Mouse (Mus musculus) stomach, postnatal 0 days (tissue): ENCODE measurements around the gene Farsb. TPM values are rescaled to one million over a fixed set of nuclear protein-coding genes. Genes with fewer than 3 reads are reported as not detected.

Source experiments
- ATAC-seq: fragments of 200-750 bp; cut with Nextera tagmentation; 2 replicates; pipeline ENCODE4 v1.8.0; 2017; ENCODE audit not compliant: low FRiP score, low TSS enrichment
- DNase-seq: peaks from one replicate; pipeline ENCODE4 v3.0.0-alpha.2; 2016; ENCODE audit warnings: low spot score
- H3K27ac ChIP-seq: fragments of 300-500 bp; sonication (generic); replicated peaks from 2 replicates; pipeline ENCODE4 v1.5.1; 2014; ENCODE audit warnings: mild to moderate bottlenecking, control low read depth
- H3K27me3 ChIP-seq: fragments of 300-500 bp; sonication (generic); 2 replicates; pipeline ENCODE4 v1.6.1; 2014; ENCODE audit warnings: low read length; ENCODE audit not compliant: control insufficient read depth, insufficient read depth
- H3K36me3 ChIP-seq: fragments of 300-500 bp; sonication (generic); 2 replicates; pipeline ENCODE4 v1.6.1; 2014; ENCODE audit warnings: low read length, mixed read lengths; ENCODE audit not compliant: control insufficient read depth, insufficient read depth
- H3K4me1 ChIP-seq: fragments of 300-500 bp; sonication (generic); replicated peaks from 2 replicates; pipeline ENCODE4 v1.6.1; 2014; ENCODE audit warnings: antibody characterized with exemption; ENCODE audit not compliant: control insufficient read depth, insufficient read depth
- H3K4me2 ChIP-seq: fragments of 300-500 bp; sonication (generic); replicated peaks from 2 replicates; pipeline ENCODE4 v1.6.1; 2014; ENCODE audit warnings: low read depth, mild to moderate bottlenecking, control low read depth, moderate library complexity
- H3K4me3 ChIP-seq: fragments of 300-500 bp; sonication (generic); 2 replicates; pipeline ENCODE4 v1.5.1; 2014; ENCODE audit warnings: low read depth, low read length, control low read depth
- H3K9ac ChIP-seq: fragments of 300-500 bp; sonication (generic); 2 replicates; pipeline ENCODE4 v1.6.1; 2014; ENCODE audit warnings: mild to moderate bottlenecking, low read length, control low read depth, mixed read lengths
- H3K9me3 ChIP-seq: fragments of 300-500 bp; sonication (generic); 2 replicates; pipeline ENCODE4 v1.6.1; 2016; ENCODE audit warnings: low read length; ENCODE audit not compliant: control insufficient read depth
- CTCF ChIP-seq: IDR thresholded peaks from 2 replicates; pipeline ENCODE4 v1.5.1; 2016; ENCODE audit warnings: antibody characterized with exemption, low read depth, mild to moderate bottlenecking, moderate library complexity
- EP300 ChIP-seq: optimal IDR thresholded peaks from 2 replicates; pipeline ENCODE3; 2016; ENCODE audit warnings: antibody characterized with exemption
- WGBS: fragments of 180-500 bp; shearing (Covaris S2); extraction: QIAGEN DNeasy Blood & Tissue Kit; methylation state at CpG from one replicate; pipeline ENCODE4 v1.1.7; 2014; 5-methylcytosine and 5-hydroxymethylcytosine counted together
- polyA plus RNA-seq: library from polyadenylated mRNA; unstranded; fragments of >200 nt; fragmentation: Nextera tagmentation; extraction: Ambion mirVana; gene quantifications from 2 replicates; pipeline ENCODE4 v1.2.1, GENCODE M21; 2015

Gene Farsb
- polyA plus RNA-seq, 1 experiment from 2014 or later = 81.5 TPM

DNA sequence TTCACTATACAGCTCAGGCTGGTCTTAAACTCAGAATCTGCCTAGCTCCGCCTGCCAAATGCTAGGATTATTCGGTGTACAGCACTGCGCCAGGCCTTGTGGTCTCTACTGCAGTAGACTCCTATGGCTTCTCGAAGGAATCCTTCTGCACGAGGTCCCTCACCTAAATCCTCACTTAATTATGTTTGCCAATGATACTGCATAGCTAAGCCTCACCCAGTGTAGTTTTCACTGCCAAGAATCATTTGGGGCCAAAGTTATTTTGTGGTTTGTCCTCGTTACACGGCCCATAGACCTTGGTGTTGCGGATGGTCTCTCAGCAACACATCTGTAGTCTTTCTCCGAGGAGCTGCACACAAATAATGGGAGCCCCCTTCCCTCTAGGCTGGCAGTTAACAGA lies 116.4 kb downstream of the Farsb start:
- no peak overlapping the region for H3K9ac ChIP-seq
- no peak overlapping the region for H3K27ac ChIP-seq
- H3K36me3 ChIP-seq = no peaks in the 10 kb centered on the region
- H3K4me1 ChIP-seq = no peaks in the 10 kb centered on the region
- H3K27me3 ChIP-seq = no peaks in the 10 kb centered on the region
- H3K4me2 ChIP-seq = no peak overlapping the region
- ATAC-seq = no peak
- 82% methylated on average over 9 of the region's 9 CpGs for WGBS
- no peak for TF ChIP-seq CTCF
- TF ChIP-seq EP300 = no peak
- no peaks in the 10 kb centered on the region for H3K9me3 ChIP-seq
- no peak for DNase-seq
- H3K4me3 ChIP-seq = no peak overlapping the region

- Histone ChIP-seq H3K4me1 (no peaks in the 10 kb centered on the region), H3K9me3 (no peaks in the 10 kb centered on the region), H3K36me3 (no peaks in the 10 kb centered on the region), H3K4me3 (no peak overlapping the region), H3K27ac (no peak overlapping the region), H3K9ac (no peak overlapping the region), H3K4me2 (no peak overlapping the region), H3K27me3 (no peaks in the 10 kb centered on the region)
- TF ChIP-seq EP300 = no peak
- TF ChIP-seq CTCF = no peak
- WGBS = 80% methylated on average over 2 of the region's 2 CpGs
- no peak for DNase-seq
- ATAC-seq = no peak
Measured at GRCm38 (mm10) chr1:78371569-78372236, 117.0 kb downstream of the Farsb start.

DNA sequence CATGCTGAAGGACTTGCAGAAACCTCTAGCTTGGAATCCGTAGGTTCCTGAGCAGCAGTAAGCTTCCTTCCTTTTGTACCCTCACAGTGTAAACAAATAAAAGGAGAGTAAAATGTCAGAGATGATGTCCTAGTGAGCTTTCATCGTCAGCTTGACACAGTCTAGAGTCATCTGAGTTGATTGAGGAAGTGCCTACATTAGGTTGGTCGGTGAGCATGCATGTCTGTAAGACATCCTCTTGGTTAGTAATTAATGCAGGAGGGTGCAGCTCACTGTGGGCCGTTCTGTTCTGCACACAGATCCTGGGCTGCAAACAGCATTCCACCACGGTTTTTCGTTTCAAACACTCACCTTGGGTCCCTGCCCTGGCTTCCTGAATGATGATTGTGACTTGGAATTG lies 118.6 kb downstream of the Farsb start:
- ATAC-seq = no peak
- WGBS = 30% methylated on average over 6 of the region's 6 CpGs

More for the DNA sequence above, 118.6 kb downstream of the Farsb start:
- H3K27ac ChIP-seq = no peak overlapping the region
- H3K27me3 ChIP-seq = no peaks in the 10 kb centered on the region
- no peaks in the 10 kb centered on the region for H3K9me3 ChIP-seq
- H3K4me3 ChIP-seq = no peak overlapping the region
- H3K9ac ChIP-seq = no peak overlapping the region
- H3K4me2 ChIP-seq = no peak overlapping the region
- no peak for TF ChIP-seq EP300
- no peak for TF ChIP-seq CTCF
- no peaks in the 10 kb centered on the region for H3K4me1 ChIP-seq
- no peak for DNase-seq
- no peaks in the 10 kb centered on the region for H3K36me3 ChIP-seq

Other genes starting within 250 kb of the Farsb start
- 20.3 and 20.5 TPM in 2 replicates for gene Sgpp2, start 178.6 kb downstream of the Farsb start, polyA plus RNA-seq
- 2.7 and 2.8 TPM in 2 replicates for gene Mogat1, start 22.1 kb upstream of the Farsb start, polyA plus RNA-seq
- 0.04 and 0.06 TPM in 2 replicates for gene BC035947, start 23.3 kb upstream of the Farsb start, polyA plus RNA-seq
- gene Acsl3, start 168.9 kb upstream of the Farsb start, polyA plus RNA-seq = 36.9 and 37.7 TPM in 2 replicates
- gene Utp14b, start 169.1 kb upstream of the Farsb start, polyA plus RNA-seq = 1.3 TPM in 2 replicates